Mouse (Mus musculus) B cell, adult 62 days (primary cell): ENCODE measurements around the gene Olfr288. TPM values are rescaled to one million over a fixed set of nuclear protein-coding genes. Genes with fewer than 3 reads are reported as not detected.

ENCODE experiments used
- total RNA-seq: library from RNA; stranded (reverse); gene quantifications from 4 replicates; pipeline ENCODE4 v1.2.4, GENCODE M21; 2023

Gene Olfr288
- not detected in 4 replicates for total RNA-seq

GRCm38 (mm10) chr15:98195442-98195841, at the start of gene Olfr288:
Gene Olfr288 (minus strand): TSS chr15:98195542.

GRCm38 (mm10) chr15:98234350-98234749, 39.0 kb upstream of the Olfr288 start, which contains the start of gene Olfr286:
Gene Olfr286 (minus strand): TSS chr15:98234450.

GRCm38 (mm10) chr15:98220877-98221276, 25.5 kb upstream of the Olfr288 start, which contains the start of the genes Gm44579 and Olfr287:
Gene Gm44579 (minus strand): TSS chr15:98220977.
Gene Olfr287 (minus strand): TSS chr15:98221056.

DNA sequence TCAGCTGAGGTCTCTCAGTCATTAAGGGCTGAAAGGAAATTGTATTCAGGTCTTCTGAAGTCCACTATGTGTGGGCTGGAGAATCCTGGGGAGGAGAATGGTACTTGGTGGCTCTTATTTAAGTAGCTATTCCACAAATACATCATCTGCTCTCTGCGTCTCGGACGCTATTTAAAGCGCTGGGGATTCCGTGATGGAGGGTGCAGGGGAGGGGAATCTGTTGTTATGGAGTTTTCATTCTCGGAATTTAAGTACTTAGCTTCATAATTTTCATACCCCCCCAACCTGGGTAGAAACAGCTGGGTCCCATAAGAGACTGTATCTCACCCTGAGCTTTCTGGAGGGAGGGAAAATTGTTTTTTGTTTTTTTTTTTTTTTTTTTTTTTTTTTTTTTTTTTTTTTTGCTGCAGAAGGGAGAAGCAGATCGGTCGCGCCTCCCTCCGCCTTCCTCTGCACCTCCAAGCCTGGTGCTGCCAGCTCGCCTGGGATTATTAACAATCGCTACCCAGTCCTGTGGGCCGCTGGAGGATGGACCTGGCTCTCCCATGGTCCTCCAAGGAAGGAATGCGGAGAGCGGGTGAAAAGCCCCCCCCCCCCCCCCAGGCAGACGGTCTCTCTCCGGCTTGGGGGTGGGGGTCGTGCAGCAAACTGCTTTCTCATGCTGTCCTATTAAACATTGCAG, 28.2 kb downstream of the Olfr288 start, which contains the start of gene Ccdc184:
Ccdc184 (plus strand) TSS at position 196 of the 682 bp plus-strand sequence.

DNA sequence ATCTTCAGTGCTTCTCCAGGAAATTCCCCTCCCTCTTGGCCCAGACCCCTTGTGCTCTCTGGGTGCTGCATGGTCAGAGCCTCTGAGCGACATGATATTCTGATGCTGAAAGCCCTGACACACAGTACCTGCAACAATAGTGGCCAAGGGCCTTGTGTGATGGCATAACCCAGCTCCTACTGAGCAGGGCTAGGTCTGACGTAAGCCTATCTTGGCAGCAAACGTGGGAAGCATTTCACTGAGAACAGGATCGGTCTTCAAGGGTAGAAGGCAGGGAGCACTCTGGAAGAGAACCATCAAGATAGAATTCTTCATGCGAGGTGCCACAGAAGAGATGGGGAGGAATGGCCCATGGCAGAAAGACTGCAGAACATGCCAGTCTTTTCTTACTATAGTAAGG, 29.8 kb downstream of the Olfr288 start, which contains the start of gene Asb8:
Asb8 (minus strand) TSS at position 101 of the 400 bp plus-strand sequence.

Other genes starting within 250 kb of the Olfr288 start
- 15.6 to 24.6 TPM (median 18.8 TPM) in 4 replicates for gene Tmem106c, start 231.3 kb downstream of the Olfr288 start, total RNA-seq
- 0.36 to 1.5 TPM (median 0.38 TPM) in 3 of 4 replicates, not detected in the other for gene Col2a1, start 190.8 kb downstream of the Olfr288 start, total RNA-seq
- gene Pfkm, start 103.0 kb downstream of the Olfr288 start, total RNA-seq: 4.9 to 7.8 TPM (median 6.2 TPM) in 4 replicates
- 62.1 to 63.5 TPM (median 63.3 TPM) in 4 replicates for gene Senp1, start 101.8 kb downstream of the Olfr288 start, total RNA-seq
- gene Asb8, start 29.9 kb downstream of the Olfr288 start, total RNA-seq: 14.8 to 17.0 TPM (median 16.3 TPM) in 4 replicates
- 0.26 TPM in 1 of 4 replicates, not detected in the others for gene Ccdc184, start 28.4 kb downstream of the Olfr288 start, total RNA-seq
- not detected in 4 replicates for gene Gm44579, start 25.4 kb upstream of the Olfr288 start, total RNA-seq
- not detected in 4 replicates for gene Olfr287, start 25.5 kb upstream of the Olfr288 start, total RNA-seq
- gene Olfr286, start 38.9 kb upstream of the Olfr288 start, total RNA-seq: not detected in 4 replicates
- gene H1fnt, start 61.8 kb upstream of the Olfr288 start, total RNA-seq: not detected in 4 replicates
- gene Zfp641, start 100.6 kb upstream of the Olfr288 start, total RNA-seq: not detected in 4 replicates
- not detected in 4 replicates for gene Olfr285, start 121.8 kb upstream of the Olfr288 start, total RNA-seq
- not detected in 4 replicates for gene Olfr284, start 145.4 kb upstream of the Olfr288 start, total RNA-seq
- not detected in 4 replicates for gene Olfr283, start 185.4 kb upstream of the Olfr288 start, total RNA-seq
- not detected in 4 replicates for gene Olfr282, start 235.7 kb upstream of the Olfr288 start, total RNA-seq